Mouse (Mus musculus) urinary bladder, postnatal 10 days (tissue): ENCODE data around the gene Ptbp3.
A peak's percentile ranks its signal among the peaks of the same experiment; 100 is the strongest.

Experiments
- DNase-seq: peaks from one replicate; pipeline ENCODE4 v3.0.0; 2022; ENCODE audit warnings: low spot score

Gene Ptbp3

GRCm38 (mm10) chr4:59491097-59491496 is 58.1 kb downstream of the Ptbp3 start:
- DNase-seq = no peak

- DNase-seq = no peak
These were observed 77.9 kb downstream of the Ptbp3 start for GRCm38 (mm10) chr4:59471306-59471705.

GRCm38 (mm10) chr4:59465449-59465848 is 83.7 kb downstream of the Ptbp3 start:
- no peak for DNase-seq

- DNase-seq = no peak
These were observed 84.5 kb downstream of the Ptbp3 start for GRCm38 (mm10) chr4:59464661-59465060.

- DNase-seq = no peak
These were observed 86.7 kb downstream of the Ptbp3 start for GRCm38 (mm10) chr4:59462494-59462893.

- DNase-seq = no peak
These were observed 87.9 kb downstream of the Ptbp3 start for GRCm38 (mm10) chr4:59461116-59461727.

GRCm38 (mm10) chr4:59459216-59459955 is 89.8 kb downstream of the Ptbp3 start:
- no peak for DNase-seq

- no peak for DNase-seq
These were observed 91.2 kb downstream of the Ptbp3 start for GRCm38 (mm10) chr4:59457941-59458340.

- DNase-seq = no peak
These were observed 92.1 kb downstream of the Ptbp3 start for GRCm38 (mm10) chr4:59457091-59457490.

GRCm38 (mm10) chr4:59455465-59455864 is 93.7 kb downstream of the Ptbp3 start:
- DNase-seq = no peak

- no peak for DNase-seq
These were observed 95.1 kb downstream of the Ptbp3 start for GRCm38 (mm10) chr4:59454046-59454445.

GRCm38 (mm10) chr4:59452503-59452933 is 96.6 kb downstream of the Ptbp3 start:
- no peak for DNase-seq

- DNase-seq = no peak
These were observed 98.3 kb downstream of the Ptbp3 start for GRCm38 (mm10) chr4:59450906-59451305.

GRCm38 (mm10) chr4:59450234-59450854 is 98.8 kb downstream of the Ptbp3 start:
- DNase-seq = no peak

- no peak for DNase-seq
These were observed 101.9 kb downstream of the Ptbp3 start for GRCm38 (mm10) chr4:59447296-59447695.

GRCm38 (mm10) chr4:59445516-59445915 is 103.6 kb downstream of the Ptbp3 start:
- no peak for DNase-seq

GRCm38 (mm10) chr4:59444994-59445393 is 104.2 kb downstream of the Ptbp3 start:
- no peak for DNase-seq

- no peak for DNase-seq
These were observed 105.1 kb downstream of the Ptbp3 start for GRCm38 (mm10) chr4:59444085-59444484.

- DNase-seq = no peak
These were observed 107.9 kb downstream of the Ptbp3 start for GRCm38 (mm10) chr4:59441265-59441664.

- no peak for DNase-seq
These were observed 109.2 kb downstream of the Ptbp3 start for GRCm38 (mm10) chr4:59439960-59440359.

- DNase-seq = no peak
These were observed 110.1 kb downstream of the Ptbp3 start for GRCm38 (mm10) chr4:59439041-59439440.

GRCm38 (mm10) chr4:59437990-59438854 is 110.9 kb downstream of the Ptbp3 start, which contains the start of gene Susd1:
TSS of gene Susd1 (minus strand) at chr4:59438633.
- DNase-seq = peak; percentile 20
